Mouse (Mus musculus): ENCODE results near the gene Iqgap2. TPM values are rescaled to one million over a fixed set of nuclear protein-coding genes. Genes with fewer than 3 reads are reported as not detected.

Iqgap2 gene
- polyA plus RNA-seq, 1 experiment from 2014 or later = 4.2 TPM

Other genes starting within 250 kb of the Iqgap2 start
- 0.27 and 0.51 TPM in 2 replicates for gene F2rl2, start 195.1 kb downstream of the Iqgap2 start, polyA plus RNA-seq (2014; fragmentation: Nextera tagmentation; extraction: Ambion mirVana)
- gene Gm20075, start 189.5 kb upstream of the Iqgap2 start, polyA plus RNA-seq (2014; fragmentation: Nextera tagmentation; extraction: Ambion mirVana) = 26.9 and 39.5 TPM in 2 replicates
- gene Gm17190, start 190.1 kb upstream of the Iqgap2 start, polyA plus RNA-seq (2014; fragmentation: Nextera tagmentation; extraction: Ambion mirVana) = not detected in 2 replicates
- gene Sv2c, start 240.7 kb upstream of the Iqgap2 start, polyA plus RNA-seq (2014; fragmentation: Nextera tagmentation; extraction: Ambion mirVana) = 1.8 and 3.9 TPM in 2 replicates

Data from forebrain, embryonic 14.5 days (tissue).